Mouse (Mus musculus) urinary bladder, adult 18-20 months (tissue): ENCODE measurements at regions not wholly inside any gene's neighbourhood (a gene's known extent, or its start where the extent isn't known, plus 50 kb on each side); places are given as distances from the start of the nearest gene placed in this dataset.

Experiments
- DNase-seq, 2 experiments: peaks; one replicate each; pipeline ENCODE4 v3.0.0; 2022; ENCODE audit warnings: low spot score in 2 of 2, mixed read lengths in 2 of 2

GRCm38 (mm10) chr3:101749841-101750240 is 98.9 kb downstream of the Mab21l3 start:
- DNase-seq: no peak

GRCm38 (mm10) chr3:101749031-101749632 is 99.6 kb downstream of the Mab21l3 start:
- DNase-seq: no peak

- no peak for DNase-seq
Measured at GRCm38 (mm10) chr3:101748186-101748585, 100.6 kb downstream of the Mab21l3 start.

- DNase-seq: no peak
Measured at GRCm38 (mm10) chr3:101740906-101741305, 107.9 kb downstream of the Mab21l3 start.

- DNase-seq: no peak
Measured at GRCm38 (mm10) chr3:101737197-101737596, 111.6 kb downstream of the Mab21l3 start.

GRCm38 (mm10) chr3:101729044-101729443 is 119.7 kb downstream of the Mab21l3 start:
- no peak for DNase-seq

- no peak for DNase-seq
Measured at GRCm38 (mm10) chr3:101722926-101723325, 118.4 kb upstream of the Atp1a1 start.

- no peak for DNase-seq
Measured at GRCm38 (mm10) chr3:101722001-101722400, 117.5 kb upstream of the Atp1a1 start.

- no peak for DNase-seq
Measured at GRCm38 (mm10) chr3:101715416-101715815, 110.9 kb upstream of the Atp1a1 start.

- no peak for DNase-seq
Measured at GRCm38 (mm10) chr3:101714810-101715209, 110.3 kb upstream of the Atp1a1 start.

- DNase-seq: no peak
Measured at GRCm38 (mm10) chr3:101713669-101714068, 109.2 kb upstream of the Atp1a1 start.

- DNase-seq: no peak
Measured at GRCm38 (mm10) chr3:101713138-101713638, 108.7 kb upstream of the Atp1a1 start.

GRCm38 (mm10) chr3:101712666-101713065 is 108.2 kb upstream of the Atp1a1 start:
- DNase-seq: no peak

- DNase-seq: no peak
Measured at GRCm38 (mm10) chr3:101711594-101712171, 107.2 kb upstream of the Atp1a1 start.

- peak in 1 of 2 experiments; percentile 23 for DNase-seq
Measured at GRCm38 (mm10) chr3:101709379-101709970, 105.0 kb upstream of the Atp1a1 start.

GRCm38 (mm10) chr3:101708821-101709220 is 104.3 kb upstream of the Atp1a1 start:
- DNase-seq: no peak

- no peak for DNase-seq
Measured at GRCm38 (mm10) chr3:101704919-101705318, 100.4 kb upstream of the Atp1a1 start.

GRCm38 (mm10) chr3:101704326-101704725 is 99.8 kb upstream of the Atp1a1 start:
- DNase-seq: no peak

GRCm38 (mm10) chr3:101701763-101702173 is 97.3 kb upstream of the Atp1a1 start:
- no peak for DNase-seq

- peak in 1 of 2 experiments; percentile 45 for DNase-seq
Measured at GRCm38 (mm10) chr3:101700974-101701610, 96.6 kb upstream of the Atp1a1 start.

- no peak for DNase-seq
Measured at GRCm38 (mm10) chr3:101699929-101700681, 95.6 kb upstream of the Atp1a1 start.

GRCm38 (mm10) chr3:101696832-101697231 is 92.3 kb upstream of the Atp1a1 start:
- DNase-seq: no peak
